In genomic region chr9:106592158-106592557, GRCm38 (mm10) we compare ENCODE assay signal across 29 mouse cellular contexts. TPM values are rescaled to one million over a fixed set of nuclear protein-coding genes. Genes with fewer than 3 reads are reported as not detected.
A peak's percentile ranks its signal among the peaks of the same experiment; 100 is the strongest.
DNase-seq lines count a peak whose midpoint lies in the region; ATAC-seq and TF ChIP-seq lines count a peak whose summit lies in the region.
"Had no signal": no experiment of that assay in that cellular context is flagged by ENCODE, and none has a peak within 500 bp of the region (broad histone marks: within the 10 kb centered on the region; RNA-seq: fewer than 3 reads in every experiment).

No protein-coding gene starts in this region.

- H3K36me3 ChIP-seq in forebrain, postnatal 0 days (ENCODE audit: insufficient read depth), result no peaks in the 10 kb centered on the region
- H3K36me3 ChIP-seq in forebrain, embryonic 13.5 days (ENCODE audit: poor library complexity, severe bottlenecking), result no peaks in the 10 kb centered on the region
- H3K36me3 ChIP-seq: embryonic facial prominence, embryonic 10.5 days; embryonic facial prominence, embryonic 12.5 days; G1E had no signal

- no peak for TF ChIP-seq CTCF in forebrain, postnatal 0 days (IDR thresholded peaks at IDR 0.05; ENCODE audit: low read depth)

- peak; percentile 22 for DNase-seq in forebrain, postnatal 0 days
- peak; percentile 26 for DNase-seq in layer of hippocampus, adult 9-11 months
- no peak for DNase-seq in layer of hippocampus, adult 18-20 months (ENCODE audit: low spot score in 2 of 2)
- DNase-seq in embryo, embryonic 11 days, result no peak
- DNase-seq: adrenal gland, adult 8-10 months; adrenal gland, postnatal 14 days; adrenal gland, postnatal 36 days; B cell, adult 2 months; cerebellum, adult 11 months; cerebellum, adult 18-20 months; cerebellum, adult 8-10 months; cerebellum, adult 9-11 months; cerebellum, postnatal 14 days; cerebellum, postnatal 36 days had no signal

- WGBS in forebrain, postnatal 0 days, result 87% methylated on average over 5 of the region's 5 CpGs
- 92% methylated on average over 5 of the region's 5 CpGs for WGBS in forebrain, embryonic 13.5 days

- H3K9me3 ChIP-seq in forebrain, postnatal 0 days (ENCODE audit: low read length), result no peaks in the 10 kb centered on the region
- H3K9me3 ChIP-seq in forebrain, embryonic 13.5 days (replicated peaks), result no peaks in the 10 kb centered on the region
- H3K9me3 ChIP-seq: embryonic facial prominence, embryonic 10.5 days; embryonic facial prominence, embryonic 12.5 days; G1E had no signal

- H3K4me3 ChIP-seq in forebrain, postnatal 0 days (ENCODE audit: low read depth, low read length), result no peak overlapping the region
- no peak overlapping the region for H3K4me3 ChIP-seq in forebrain, embryonic 13.5 days
- H3K4me3 ChIP-seq: embryonic facial prominence, embryonic 10.5 days; embryonic facial prominence, embryonic 12.5 days had no signal

- H3K27me3 ChIP-seq in forebrain, postnatal 0 days (ENCODE audit: insufficient read depth, low read length), result no peaks in the 10 kb centered on the region
- no peaks in the 10 kb centered on the region for H3K27me3 ChIP-seq in forebrain, embryonic 13.5 days
- H3K27me3 ChIP-seq: embryonic facial prominence, embryonic 12.5 days had no signal

- no peak overlapping the region for H3K27ac ChIP-seq in forebrain, postnatal 0 days (ENCODE audit: low read depth, low read length)
- no peak overlapping the region for H3K27ac ChIP-seq in forebrain, embryonic 13.5 days
- H3K27ac ChIP-seq: embryonic facial prominence, embryonic 10.5 days; embryonic facial prominence, embryonic 12.5 days had no signal

- no peak for ATAC-seq in forebrain, postnatal 0 days
- ATAC-seq in forebrain, embryonic 13.5 days, result no peak
- ATAC-seq: activated CD4-positive, CD25-positive, alpha-beta regulatory T cell, adult 4 months; CD4-positive, CD25-positive, alpha-beta regulatory T cell, adult 4 months; forebrain, embryonic 14.5 days; forebrain, embryonic 16.5 days; Patski had no signal

- H3K4me2 ChIP-seq in forebrain, postnatal 0 days (ENCODE audit: low read depth), result no peak overlapping the region
- H3K4me2 ChIP-seq in forebrain, embryonic 13.5 days, result no peak overlapping the region
- H3K4me2 ChIP-seq: embryonic facial prominence, embryonic 12.5 days had no signal

- H3K9ac ChIP-seq in forebrain, postnatal 0 days, result no peak overlapping the region
- no peak overlapping the region for H3K9ac ChIP-seq in forebrain, embryonic 13.5 days
- H3K9ac ChIP-seq: embryonic facial prominence, embryonic 12.5 days had no signal

- H3K4me1 ChIP-seq in forebrain, postnatal 0 days (ENCODE audit: insufficient read depth), result no peaks in the 10 kb centered on the region
- H3K4me1 ChIP-seq in forebrain, embryonic 13.5 days, result no peaks in the 10 kb centered on the region
- H3K4me1 ChIP-seq: embryonic facial prominence, embryonic 10.5 days had no signal

RNA-seq across cellular contexts. Expression of gene Iqcf4, which starts 21.4 kb away (rescaled TPM):
- not detected in 2 replicates for total RNA-seq in forebrain, postnatal 0 days (2014; rRNA removed)
- not detected in 2 replicates for polyA plus RNA-seq in forebrain, postnatal 0 days (2015; fragmentation: Nextera tagmentation; extraction: Ambion mirVana)
- polyA plus RNA-seq in forebrain, embryonic 13.5 days (2015; fragmentation: Nextera tagmentation; extraction: Ambion mirVana), result not detected in 2 replicates
- not detected for total RNA-seq in layer of hippocampus, adult 18-20 months (2021)
- total RNA-seq: adrenal gland, adult 18-20 months; adrenal gland, adult 8-10 months; adrenal gland, postnatal 14 days; adrenal gland, postnatal 36 days; CH12.LX; common myeloid progenitor, adult 5-6 weeks; G1E had no signal
- polyA plus RNA-seq: activated CD4-positive, CD25-positive, alpha-beta regulatory T cell, adult 4 months; brain, embryonic 14.5 days; CD4-positive, CD25-positive, alpha-beta regulatory T cell, adult 4 months; embryonic facial prominence, embryonic 10.5 days; embryonic facial prominence, embryonic 12.5 days; embryonic facial prominence, embryonic 14.5 days; forebrain, embryonic 11.5 days; forebrain, embryonic 14.5 days; forebrain, embryonic 16.5 days; G1E; Patski had no signal

RNA-seq across cellular contexts. Expression of gene Iqcf3, which starts 30.7 kb away (rescaled TPM):
- total RNA-seq in forebrain, postnatal 0 days (2014; rRNA removed), result not detected in 2 replicates
- polyA plus RNA-seq in forebrain, postnatal 0 days (2015; fragmentation: Nextera tagmentation; extraction: Ambion mirVana), result not detected in 2 replicates
- not detected in 2 replicates for polyA plus RNA-seq in forebrain, embryonic 13.5 days (2015; fragmentation: Nextera tagmentation; extraction: Ambion mirVana)
- total RNA-seq in layer of hippocampus, adult 18-20 months (2021), result not detected
- total RNA-seq: adrenal gland, adult 18-20 months; adrenal gland, adult 8-10 months; adrenal gland, postnatal 14 days; adrenal gland, postnatal 36 days; CH12.LX; common myeloid progenitor, adult 5-6 weeks; G1E had no signal
- polyA plus RNA-seq: activated CD4-positive, CD25-positive, alpha-beta regulatory T cell, adult 4 months; brain, embryonic 14.5 days; CD4-positive, CD25-positive, alpha-beta regulatory T cell, adult 4 months; embryonic facial prominence, embryonic 10.5 days; embryonic facial prominence, embryonic 12.5 days; embryonic facial prominence, embryonic 14.5 days; forebrain, embryonic 11.5 days; forebrain, embryonic 14.5 days; forebrain, embryonic 16.5 days; G1E; Patski had no signal

RNA-seq across cellular contexts. Expression of gene Iqcf6, which starts 34.2 kb away (rescaled TPM):
- not detected in 2 replicates for total RNA-seq in forebrain, postnatal 0 days (2014; rRNA removed)
- not detected in 2 replicates for polyA plus RNA-seq in forebrain, postnatal 0 days (2015; fragmentation: Nextera tagmentation; extraction: Ambion mirVana)
- polyA plus RNA-seq in forebrain, embryonic 13.5 days (2015; fragmentation: Nextera tagmentation; extraction: Ambion mirVana), result not detected in 2 replicates
- total RNA-seq in layer of hippocampus, adult 18-20 months (2021), result not detected
- total RNA-seq: adrenal gland, adult 18-20 months; adrenal gland, adult 8-10 months; adrenal gland, postnatal 14 days; adrenal gland, postnatal 36 days; CH12.LX; common myeloid progenitor, adult 5-6 weeks; G1E had no signal
- polyA plus RNA-seq: activated CD4-positive, CD25-positive, alpha-beta regulatory T cell, adult 4 months; brain, embryonic 14.5 days; CD4-positive, CD25-positive, alpha-beta regulatory T cell, adult 4 months; embryonic facial prominence, embryonic 10.5 days; embryonic facial prominence, embryonic 12.5 days; embryonic facial prominence, embryonic 14.5 days; forebrain, embryonic 11.5 days; forebrain, embryonic 14.5 days; forebrain, embryonic 16.5 days; G1E; Patski had no signal

Comparison
In these comparisons a context has a peak if more than half of its experiments do, and no peak if none do; other contexts are left out.
1. DNase-seq: peak in forebrain, postnatal 0 days (single experiment) and layer of hippocampus, adult 9-11 months (single experiment); none in layer of hippocampus, adult 18-20 months (0 of 2) and embryo, embryonic 11 days (single experiment).